Mouse (Mus musculus) mammary gland, adult 2 months (tissue): ENCODE results near the gene Rhbg. TPM values are rescaled to one million over a fixed set of nuclear protein-coding genes. Genes with fewer than 3 reads are reported as not detected.

Experiments used
- polyA plus RNA-seq: library from polyadenylated mRNA; depleted of rRNA; stranded (reverse); fragments of >200 nt; gene quantifications from 2 replicates; pipeline ENCODE4 v1.2.3, GENCODE M21; 2012; ENCODE audit warnings: low replicate concordance; rRNA removed

Gene Rhbg
- polyA plus RNA-seq, result 2.0 and 2.6 TPM in 2 replicates

GRCm38 (mm10) chr3:88254268-88254926, at the start of gene Rhbg:
Gene Rhbg, minus strand, starts transcription at chr3:88254709.

GRCm38 (mm10) chr3:88296561-88297318, 42.2 kb upstream of the Rhbg start, which contains the start of the genes Tsacc and Cct3:
Gene Tsacc, minus strand, starts transcription at chr3:88296999.
Gene Cct3, plus strand, starts transcription at chr3:88297116.

GRCm38 (mm10) chr3:88287110-88287509, 32.6 kb upstream of the Rhbg start, which contains the start of gene Gm38392:
Gene Gm38392, minus strand, starts transcription at chr3:88287210.

Other genes starting within 250 kb of the Rhbg start
- gene Hapln2, start 227.1 kb downstream of the Rhbg start, polyA plus RNA-seq, result 0.10 and 0.45 TPM in 2 replicates
- gene Gpatch4, start 211.6 kb downstream of the Rhbg start, polyA plus RNA-seq, result 4.2 and 6.0 TPM in 2 replicates
- gene Naxe, start 196.2 kb downstream of the Rhbg start, polyA plus RNA-seq, result 68.0 and 109 TPM in 2 replicates
- gene Ttc24, start 176.4 kb downstream of the Rhbg start, polyA plus RNA-seq, result not detected in 2 replicates
- gene Iqgap3, start 172.7 kb downstream of the Rhbg start, polyA plus RNA-seq, result 2.2 TPM in 2 replicates
- 100 and 138 TPM in 2 replicates for gene Mef2d, start 112.3 kb downstream of the Rhbg start, polyA plus RNA-seq
- gene Gm38392, start 32.5 kb upstream of the Rhbg start, polyA plus RNA-seq, result 0.19 and 0.33 TPM in 2 replicates
- 1.7 and 6.5 TPM in 2 replicates for gene Tsacc, start 42.3 kb upstream of the Rhbg start, polyA plus RNA-seq
- gene Cct3, start 42.4 kb upstream of the Rhbg start, polyA plus RNA-seq, result 76.3 and 150 TPM in 2 replicates
- 192 and 236 TPM in 2 replicates for gene Glmp, start 70.3 kb upstream of the Rhbg start, polyA plus RNA-seq
- gene Tmem79, start 81.4 kb upstream of the Rhbg start, polyA plus RNA-seq, result 50.4 and 56.7 TPM in 2 replicates
- gene Smg5, start 81.6 kb upstream of the Rhbg start, polyA plus RNA-seq, result 70.8 and 88.2 TPM in 2 replicates
- gene Paqr6, start 109.9 kb upstream of the Rhbg start, polyA plus RNA-seq, result 28.9 and 30.2 TPM in 2 replicates
- gene Bglap3, start 118.0 kb upstream of the Rhbg start, polyA plus RNA-seq, result 8.9 and 9.9 TPM in 2 replicates
- not detected in 2 replicates for gene Bglap2, start 124.0 kb upstream of the Rhbg start, polyA plus RNA-seq
- 0.55 TPM in 1 of 2 replicates, not detected in the other for gene Bglap, start 129.8 kb upstream of the Rhbg start, polyA plus RNA-seq
- gene Pmf1, start 155.6 kb upstream of the Rhbg start, polyA plus RNA-seq, result 50.2 and 72.9 TPM in 2 replicates
- 49.5 and 78.7 TPM in 2 replicates for gene Slc25a44, start 170.4 kb upstream of the Rhbg start, polyA plus RNA-seq
- 118 and 144 TPM in 2 replicates for gene Sema4a, start 206.5 kb upstream of the Rhbg start, polyA plus RNA-seq